Mouse (Mus musculus) lung, postnatal 0 days (tissue): Measurements from ENCODE around the gene Asrgl1.
A peak's percentile ranks its signal among the peaks of the same experiment; 100 is the strongest.

ENCODE experiments used
- CTCF ChIP-seq: IDR thresholded peaks from 2 replicates; pipeline ENCODE4 v1.5.1; 2016; ENCODE audit warnings: antibody characterized with exemption, mild to moderate bottlenecking
- EP300 ChIP-seq: IDR thresholded peaks from 2 replicates; pipeline ENCODE4 v1.6.1; 2016; ENCODE audit warnings: antibody characterized with exemption, mild to moderate bottlenecking, control low read depth

DNA sequence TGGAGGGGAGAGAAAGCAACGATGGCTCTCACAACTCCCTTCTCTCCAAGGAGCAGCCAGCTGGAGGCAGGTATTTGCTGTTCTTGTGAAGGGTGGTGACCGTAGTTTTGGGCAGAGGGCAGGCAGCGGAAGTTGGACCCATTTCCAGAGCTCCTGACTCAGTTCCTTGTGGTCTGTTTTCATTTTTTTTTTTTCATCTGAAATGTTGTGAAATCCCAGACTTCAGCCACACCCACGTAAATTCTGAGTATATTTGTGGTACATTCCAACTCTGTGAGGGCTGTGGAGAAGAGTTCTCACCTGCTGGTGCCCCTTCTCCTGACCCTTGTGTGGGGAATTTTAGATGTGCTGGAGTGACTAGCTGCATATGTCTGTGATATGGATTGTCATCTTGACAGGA is 75.3 kb downstream of the Asrgl1 start:
- TF ChIP-seq EP300 (peak; percentile 68), CTCF (no peak)
